Mouse (Mus musculus) brain, embryonic 14.5 days (tissue): ENCODE measurements around the gene 1110017D15Rik.

Source experiments
- CTCF ChIP-seq: fragments of 200-500 bp; IDR thresholded peaks from 2 replicates; pipeline ENCODE4 v1.5.1; 2012; ENCODE audit warnings: inconsistent platforms, mild to moderate bottlenecking, moderate library complexity, borderline replicate concordance; ENCODE audit not compliant: insufficient read depth, insufficient read length; ENCODE audit errors: extremely low read depth
- POLR2A ChIP-seq: fragments of 200-500 bp; IDR thresholded peaks from 2 replicates; pipeline ENCODE4 v1.6.1; 2012; ENCODE audit warnings: mild to moderate bottlenecking, inconsistent platforms, borderline replicate concordance; ENCODE audit not compliant: poor library complexity, insufficient read depth, insufficient read length, severe bottlenecking; ENCODE audit errors: extremely low read depth

- no peak for TF ChIP-seq CTCF
- peak; percentile 74; the same call in 1 of the 2 replicates for TF ChIP-seq POLR2A
Measured at GRCm38 (mm10) chr4:41506906-41507305, 10.2 kb downstream of the 1110017D15Rik start.
